Mouse (Mus musculus) liver, embryonic 14.5 days (tissue): ENCODE measurements at regions not wholly inside any gene's neighbourhood (a gene's known extent, or its start where the extent isn't known, plus 50 kb on each side); places are given as distances from the start of the nearest gene placed in this dataset.

Experiments used
- ATAC-seq: fragments of 200-750 bp; cut with Nextera tagmentation; 2 replicates; pipeline ENCODE4 v1.8.0; 2017; ENCODE audit warnings: moderate number of reproducible peaks, mild to moderate bottlenecking, moderate library complexity; ENCODE audit not compliant: insufficient read depth
- DNase-seq, 3 experiments: peaks; one replicate each; pipeline ENCODE4 v3.0.0-alpha.2; 2012 to 2013; ENCODE audit warnings: low read depth in 3 of 3, low spot score in 3 of 3
- H3K27ac ChIP-seq: fragments of 300-500 bp; sonication (generic); 2 replicates; pipeline ENCODE4 v1.5.1; 2014; ENCODE audit warnings: moderate library complexity, mild to moderate bottlenecking, control low read depth, inconsistent platforms
- H3K27me3 ChIP-seq: fragments of 300-500 bp; sonication (generic); 2 replicates; pipeline ENCODE4 v1.6.1; 2014; ENCODE audit warnings: mild to moderate bottlenecking, low read length, moderate library complexity; ENCODE audit not compliant: control insufficient read depth, insufficient read depth
- H3K36me3 ChIP-seq: fragments of 300-500 bp; sonication (generic); replicated peaks from 2 replicates; pipeline ENCODE4 v1.6.1; 2014; ENCODE audit warnings: low read depth; ENCODE audit not compliant: control insufficient read depth, insufficient read depth
- H3K4me1 ChIP-seq, 2 experiments: fragments of 200-500 bp in 1 of 2; fragments of 300-500 bp in 1 of 2; sonication (generic) in 1 of 2; replicated peaks; 2 replicates each; pipeline ENCODE4 v1.6.1; 2012 to 2014; ENCODE audit warnings: antibody characterized with exemption in 1 of 2, inconsistent platforms in 1 of 2, low read length in 1 of 2; ENCODE audit not compliant: control insufficient read depth in 2 of 2, insufficient read depth in 2 of 2
- H3K4me2 ChIP-seq: fragments of 300-500 bp; sonication (generic); 2 replicates; pipeline ENCODE4 v1.6.1; 2014; ENCODE audit warnings: low read depth, mild to moderate bottlenecking, control low read depth, moderate library complexity
- H3K4me3 ChIP-seq, 2 experiments: fragments of 200-500 bp in 1 of 2; fragments of 300-500 bp in 1 of 2; sonication (generic) in 1 of 2; 2 replicates each; pipeline ENCODE4 v1.5.1; 2012 to 2014; ENCODE audit warnings: low read depth in 2 of 2, low read length in 2 of 2, mild to moderate bottlenecking in 2 of 2, control low read depth in 1 of 2, inconsistent platforms in 1 of 2, moderate library complexity in 1 of 2; ENCODE audit not compliant: insufficient read depth in 1 of 2
- H3K9ac ChIP-seq: fragments of 300-500 bp; sonication (generic); replicated peaks from 2 replicates; pipeline ENCODE4 v1.6.1; 2014; ENCODE audit warnings: mild to moderate bottlenecking, control low read depth, moderate library complexity
- H3K9me3 ChIP-seq: fragments of 300-500 bp; sonication (generic); 2 replicates; pipeline ENCODE4 v1.6.1; 2016; ENCODE audit warnings: low read length, mixed read lengths; ENCODE audit not compliant: control insufficient read depth
- CTCF ChIP-seq: IDR thresholded peaks from 2 replicates; pipeline ENCODE4 v1.5.1; 2016; ENCODE audit warnings: antibody characterized with exemption, low read depth, control low read depth
- EP300 ChIP-seq: IDR thresholded peaks from 2 replicates; pipeline ENCODE4 v1.6.1; 2016; ENCODE audit warnings: antibody characterized with exemption, low read depth
- WGBS: fragments of 180-500 bp; shearing (Covaris S2); extraction: QIAGEN DNeasy Blood & Tissue Kit; methylation state at CpG from one replicate; pipeline ENCODE4 v1.1.7; 2014; ENCODE audit not compliant: insufficient replicate concordance; 5-methylcytosine and 5-hydroxymethylcytosine counted together

GRCm38 (mm10) chr14:105416964-105417363, 158.6 kb downstream of the Ndfip2 start:
- Histone ChIP-seq H3K4me3 (no peak overlapping the region), H3K27me3 (no peaks in the 10 kb centered on the region), H3K9ac (no peak overlapping the region), H3K27ac (no peak overlapping the region), H3K4me2 (no peak overlapping the region), H3K9me3 (no peaks in the 10 kb centered on the region), H3K4me1 (no peaks in the 10 kb centered on the region; a peak in 1 of 4 replicates), H3K36me3 (no peaks in the 10 kb centered on the region)
- TF ChIP-seq EP300 = no peak
- TF ChIP-seq CTCF = no peak
- ATAC-seq (no peak), DNase-seq (no peak)
- WGBS = 66% methylated on average over 7 of the region's 7 CpGs

GRCm38 (mm10) chr14:105404662-105405061, 146.3 kb downstream of the Ndfip2 start:
- Histone ChIP-seq H3K36me3 (no peaks in the 10 kb centered on the region), H3K27ac (no peak overlapping the region), H3K4me1 (no peaks in the 10 kb centered on the region), H3K4me2 (no peak overlapping the region), H3K27me3 (no peaks in the 10 kb centered on the region), H3K9me3 (no peaks in the 10 kb centered on the region), H3K4me3 (no peak overlapping the region), H3K9ac (no peak overlapping the region)
- DNase-seq (no peak), ATAC-seq (no peak)
- no peak for TF ChIP-seq EP300
- no peak for TF ChIP-seq CTCF
- 54% methylated on average over 2 of the region's 2 CpGs for WGBS

- WGBS = 76% methylated on average over 6 of the region's 6 CpGs
- Histone ChIP-seq H3K4me1 (no peaks in the 10 kb centered on the region), H3K4me3 (no peak overlapping the region), H3K4me2 (no peak overlapping the region), H3K9ac (no peak overlapping the region), H3K27me3 (no peaks in the 10 kb centered on the region), H3K36me3 (no peaks in the 10 kb centered on the region), H3K27ac (no peak overlapping the region), H3K9me3 (no peaks in the 10 kb centered on the region)
- TF ChIP-seq CTCF (no peak), EP300 (no peak)
- no peak for ATAC-seq
- no peak for DNase-seq
These were observed 145.9 kb downstream of the Ndfip2 start for GRCm38 (mm10) chr14:105404241-105404640.

DNA sequence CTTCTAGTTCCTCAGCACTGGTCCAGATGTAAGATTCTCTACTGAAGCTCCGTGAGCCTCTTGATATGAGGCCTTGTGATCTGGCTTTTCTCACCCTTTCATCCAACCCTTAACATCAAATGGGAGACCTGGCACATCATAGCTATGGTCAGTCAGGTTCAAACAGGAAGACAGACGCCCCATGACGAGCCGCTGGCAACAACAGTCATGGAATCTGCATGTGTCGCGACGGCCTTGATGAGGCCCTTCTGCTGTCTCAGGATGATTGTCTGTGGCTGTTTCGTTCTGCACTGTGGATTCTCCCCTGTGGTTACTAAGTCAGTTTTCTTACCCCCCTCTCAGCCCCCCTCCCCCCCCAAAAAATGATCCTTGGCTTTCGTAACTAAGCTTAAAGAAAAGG, 144.9 kb downstream of the Ndfip2 start:
- no peak overlapping the region for H3K27ac ChIP-seq
- no peak overlapping the region for H3K4me3 ChIP-seq
- no peak overlapping the region for H3K9ac ChIP-seq
- 75% methylated on average over 9 of the region's 9 CpGs for WGBS
- DNase-seq (no peak), ATAC-seq (no peak)
- H3K36me3 ChIP-seq = no peaks in the 10 kb centered on the region
- H3K4me1 ChIP-seq = no peaks in the 10 kb centered on the region
- H3K27me3 ChIP-seq = no peaks in the 10 kb centered on the region
- H3K4me2 ChIP-seq = no peak overlapping the region
- TF ChIP-seq CTCF (no peak), EP300 (no peak)
- no peaks in the 10 kb centered on the region for H3K9me3 ChIP-seq

DNA sequence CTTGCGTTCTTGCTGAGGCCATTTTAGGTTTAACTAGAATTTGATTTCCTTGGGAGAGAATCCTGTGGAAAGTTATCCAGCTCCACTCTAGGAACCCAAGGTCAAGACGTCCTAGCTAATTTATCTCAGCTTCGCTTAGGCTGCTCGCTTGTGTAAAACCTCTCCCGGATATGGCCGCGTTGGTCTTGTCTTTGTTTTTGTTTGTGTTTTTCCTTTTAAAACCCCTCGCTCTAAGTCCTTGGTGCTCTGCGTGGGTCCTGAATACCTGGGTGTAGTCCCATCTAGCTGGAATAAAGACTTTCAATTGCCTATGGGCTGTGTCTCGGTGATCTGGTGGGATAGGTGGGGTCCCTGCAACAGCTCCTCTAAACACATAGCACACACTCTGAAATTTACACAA, 144.2 kb downstream of the Ndfip2 start:
- Histone ChIP-seq H3K9me3 (no peaks in the 10 kb centered on the region), H3K9ac (no peak overlapping the region), H3K27me3 (no peaks in the 10 kb centered on the region), H3K4me3 (no peak overlapping the region), H3K27ac (no peak overlapping the region), H3K4me2 (no peak overlapping the region), H3K36me3 (no peaks in the 10 kb centered on the region), H3K4me1 (no peaks in the 10 kb centered on the region)
- ATAC-seq (no peak), DNase-seq (no peak)
- WGBS = 84% methylated on average over 10 of the region's 10 CpGs
- no peak for TF ChIP-seq CTCF

- ATAC-seq (no peak), DNase-seq (peak; percentile 7 to 27 (median 17))
- Histone ChIP-seq H3K27me3 (no peaks in the 10 kb centered on the region), H3K4me1 (no peaks in the 10 kb centered on the region), H3K9me3 (no peaks in the 10 kb centered on the region), H3K4me2 (no peak overlapping the region), H3K27ac (no peak overlapping the region), H3K36me3 (no peaks in the 10 kb centered on the region), H3K4me3 (no peak overlapping the region), H3K9ac (no peak overlapping the region)
- 28% methylated on average over 8 of the region's 8 CpGs for WGBS
- TF ChIP-seq CTCF (peak; percentile 61), EP300 (no peak)
These were observed 139.1 kb downstream of the Ndfip2 start for GRCm38 (mm10) chr14:105397467-105397866.
